Mouse (Mus musculus) kidney, postnatal 0 days (tissue): Measurements from ENCODE around the gene Miga2. TPM values are rescaled to one million over a fixed set of nuclear protein-coding genes. Genes with fewer than 3 reads are reported as not detected.

Experiments
- ATAC-seq: fragments of 200-750 bp; cut with Nextera tagmentation; replicated peaks from 2 replicates; pipeline ENCODE4 v1.8.0; 2017; ENCODE audit warnings: low read depth, moderate number of reproducible peaks, moderate TSS enrichment, moderate library complexity; ENCODE audit not compliant: low FRiP score
- DNase-seq: peaks from one replicate; pipeline ENCODE4 v3.0.0-alpha.2; 2016; ENCODE audit warnings: low spot score
- H3K27ac ChIP-seq: fragments of 300-500 bp; sonication (generic); 2 replicates; pipeline ENCODE4 v1.5.1; 2014; ENCODE audit warnings: mild to moderate bottlenecking
- H3K27me3 ChIP-seq: fragments of 300-500 bp; sonication (generic); 2 replicates; pipeline ENCODE4 v1.6.1; 2014; ENCODE audit warnings: low read length, mixed read lengths; ENCODE audit not compliant: insufficient read depth
- H3K36me3 ChIP-seq: fragments of 300-500 bp; sonication (generic); 2 replicates; pipeline ENCODE4 v1.6.1; 2014; ENCODE audit warnings: low read length, mixed read lengths; ENCODE audit not compliant: insufficient read depth
- H3K4me1 ChIP-seq: fragments of 300-500 bp; sonication (generic); replicated peaks from 2 replicates; pipeline ENCODE4 v1.6.1; 2014; ENCODE audit warnings: antibody characterized with exemption, low read length, mixed read lengths; ENCODE audit not compliant: insufficient read depth
- H3K4me2 ChIP-seq: fragments of 300-500 bp; sonication (generic); 2 replicates; pipeline ENCODE4 v1.6.1; 2014; ENCODE audit warnings: mild to moderate bottlenecking, low read length, moderate library complexity, mixed read lengths
- H3K4me3 ChIP-seq: fragments of 300-500 bp; sonication (generic); replicated peaks from 2 replicates; pipeline ENCODE4 v1.5.1; 2014; ENCODE audit warnings: low read depth, low read length
- H3K9ac ChIP-seq: fragments of 300-500 bp; sonication (generic); 2 replicates; pipeline ENCODE4 v1.6.1; 2014; ENCODE audit warnings: low read depth, low read length
- H3K9me3 ChIP-seq: fragments of 300-500 bp; sonication (generic); replicated peaks from 2 replicates; pipeline ENCODE4 v1.6.1; 2016; ENCODE audit warnings: low read length, inconsistent platforms, mixed read lengths
- CTCF ChIP-seq: IDR thresholded peaks from 2 replicates; pipeline ENCODE4 v1.5.1; 2016; ENCODE audit warnings: antibody characterized with exemption, low read depth, mild to moderate bottlenecking, moderate library complexity
- WGBS: fragments of 180-500 bp; shearing (Covaris S2); extraction: QIAGEN DNeasy Blood & Tissue Kit; methylation state at CpG from one replicate; pipeline ENCODE4 v1.1.7; 2014; 5-methylcytosine and 5-hydroxymethylcytosine counted together
- polyA plus RNA-seq: library from polyadenylated mRNA; unstranded; fragments of >200 nt; fragmentation: Nextera tagmentation; extraction: Ambion mirVana; gene quantifications from 2 replicates; pipeline ENCODE4 v1.2.1, GENCODE M21; 2015

Miga2 gene
- 22.2 and 22.8 TPM in 2 replicates for polyA plus RNA-seq

- peaks cover 16% of the 10 kb centered on the region for H3K36me3 ChIP-seq
- H3K4me3 ChIP-seq = peak within 1 kb of the TSS; percentile 91
- peaks cover 14% of the 10 kb centered on the region; the same call in 1 of the 2 replicates for H3K4me1 ChIP-seq
- ATAC-seq (peak; percentile 98), DNase-seq (peak; percentile 99)
- no peaks in the 10 kb centered on the region for H3K27me3 ChIP-seq
- H3K27ac ChIP-seq = peak within 1 kb of the TSS; percentile 54; the same call in 1 of the 2 replicates
- peak; percentile 21; the same call in 1 of the 2 replicates for TF ChIP-seq CTCF
- no peaks in the 10 kb centered on the region for H3K9me3 ChIP-seq
- H3K4me2 ChIP-seq = peak within 1 kb of the TSS; percentile 89
- WGBS = under 1% methylated on average over 54 of the region's 54 CpGs
- peak within 1 kb of the TSS; percentile 77 for H3K9ac ChIP-seq
Observed at GRCm38 (mm10) chr2:30363773-30364650, at the start of gene Miga2. Gene Miga2 (plus strand): TSS chr2:30364233.

- H3K4me1 ChIP-seq = no peaks in the 10 kb centered on the region
- ATAC-seq (no peak), DNase-seq (peak; percentile 8)
- no peak overlapping the region for H3K27ac ChIP-seq
- H3K9me3 ChIP-seq = no peaks in the 10 kb centered on the region
- H3K27me3 ChIP-seq = no peaks in the 10 kb centered on the region
- 93% methylated on average over 4 of the region's 4 CpGs for WGBS
- H3K4me2 ChIP-seq = no peak overlapping the region
- peak; percentile 16; the same call in 1 of the 2 replicates for TF ChIP-seq CTCF
- H3K4me3 ChIP-seq = no peak overlapping the region
- H3K9ac ChIP-seq = no peak overlapping the region
- peaks cover 58% of the 10 kb centered on the region for H3K36me3 ChIP-seq
Observed at GRCm38 (mm10) chr2:30316136-30316535, 47.9 kb upstream of the Miga2 start.

- no peak overlapping the region for H3K9ac ChIP-seq
- 87% methylated on average over 5 of the region's 5 CpGs for WGBS
- no peaks in the 10 kb centered on the region for H3K27me3 ChIP-seq
- DNase-seq (no peak), ATAC-seq (no peak)
- no peaks in the 10 kb centered on the region for H3K4me1 ChIP-seq
- H3K4me2 ChIP-seq = no peak overlapping the region
- no peak for TF ChIP-seq CTCF
- H3K4me3 ChIP-seq = no peak overlapping the region
- no peak overlapping the region for H3K27ac ChIP-seq
- H3K36me3 ChIP-seq = peaks cover 59% of the 10 kb centered on the region
- no peaks in the 10 kb centered on the region for H3K9me3 ChIP-seq
Observed at GRCm38 (mm10) chr2:30316955-30317354, 47.1 kb upstream of the Miga2 start.

GRCm38 (mm10) chr2:30319260-30319659 is 44.8 kb upstream of the Miga2 start:
- Histone ChIP-seq H3K36me3 (peaks cover 62% of the 10 kb centered on the region), H3K9ac (no peak overlapping the region), H3K4me1 (no peaks in the 10 kb centered on the region), H3K27me3 (no peaks in the 10 kb centered on the region), H3K27ac (no peak overlapping the region), H3K4me2 (no peak overlapping the region), H3K9me3 (no peaks in the 10 kb centered on the region), H3K4me3 (no peak overlapping the region)
- no peak for TF ChIP-seq CTCF
- DNase-seq (no peak), ATAC-seq (no peak)
- 79% methylated on average over 4 of the region's 4 CpGs for WGBS

- no peak overlapping the region for H3K27ac ChIP-seq
- H3K9me3 ChIP-seq = no peaks in the 10 kb centered on the region
- no peak overlapping the region for H3K4me3 ChIP-seq
- no peaks in the 10 kb centered on the region for H3K27me3 ChIP-seq
- DNase-seq (no peak), ATAC-seq (no peak)
- H3K4me1 ChIP-seq = no peaks in the 10 kb centered on the region
- H3K9ac ChIP-seq = no peak overlapping the region
- peaks cover 62% of the 10 kb centered on the region for H3K36me3 ChIP-seq
- no peak for TF ChIP-seq CTCF
- WGBS = 93% methylated on average over 7 of the region's 7 CpGs
- no peak overlapping the region for H3K4me2 ChIP-seq
Observed at GRCm38 (mm10) chr2:30323111-30323510, 40.9 kb upstream of the Miga2 start.

GRCm38 (mm10) chr2:30325296-30325695 is 38.7 kb upstream of the Miga2 start:
- no peak overlapping the region for H3K27ac ChIP-seq
- H3K4me1 ChIP-seq = no peaks in the 10 kb centered on the region
- no peak for DNase-seq
- H3K4me2 ChIP-seq = no peak overlapping the region
- no peak overlapping the region for H3K9ac ChIP-seq
- TF ChIP-seq CTCF = no peak
- H3K27me3 ChIP-seq = no peaks in the 10 kb centered on the region
- no peak for ATAC-seq
- no peaks in the 10 kb centered on the region for H3K9me3 ChIP-seq
- WGBS = 94% methylated on average over 5 of the region's 5 CpGs
- H3K4me3 ChIP-seq = no peak overlapping the region
- peaks cover 75% of the 10 kb centered on the region for H3K36me3 ChIP-seq
